Mouse (Mus musculus): Measurements from ENCODE around the gene Rnf220. TPM values are rescaled to one million over a fixed set of nuclear protein-coding genes. Genes with fewer than 3 reads are reported as not detected.

Rnf220 gene
- polyA plus RNA-seq, 1 experiment from 2014 or later: 98.2 TPM

- H3K27me3 ChIP-seq (ENCODE audit: poor library complexity, severe bottlenecking): no peaks in the 10 kb centered on the region
- no peak for DNase-seq (ENCODE audit: extremely low spot score, low spot score)
- H3K4me1 ChIP-seq: 0 out of 2 replicates have a peak, but pooled peaks cover 7% of the 10 kb centered on the region
- H3K27ac ChIP-seq: no peak overlapping the region
- H3K36me3 ChIP-seq (replicated peaks): no peaks in the 10 kb centered on the region
- WGBS: 63% methylated on average over 5 of the region's 5 CpGs
- no peak overlapping the region for H3K4me3 ChIP-seq
- H3K9me3 ChIP-seq: no peaks in the 10 kb centered on the region
Observed at GRCm38 (mm10) chr4:117223001-117223400, 273.9 kb downstream of the Rnf220 start.

- WGBS: 83% methylated on average over 9 of the region's 9 CpGs
- H3K36me3 ChIP-seq (replicated peaks): no peaks in the 10 kb centered on the region
- H3K4me3 ChIP-seq: no peak overlapping the region
- no peak overlapping the region for H3K27ac ChIP-seq
- no peak for DNase-seq (ENCODE audit: extremely low spot score, low spot score)
- H3K27me3 ChIP-seq (ENCODE audit: poor library complexity, severe bottlenecking): no peaks in the 10 kb centered on the region
- 0 out of 2 replicates have a peak, but pooled peaks cover 7% of the 10 kb centered on the region for H3K4me1 ChIP-seq
- no peaks in the 10 kb centered on the region for H3K9me3 ChIP-seq
Observed at GRCm38 (mm10) chr4:117221836-117222235, 275.0 kb downstream of the Rnf220 start.

Other genes starting within 250 kb of the Rnf220 start
- gene Tmem53, start 245.1 kb downstream of the Rnf220 start, polyA plus RNA-seq (2016; fragmentation: Nextera tagmentation; extraction: Ambion mirVana): 7.3 and 7.8 TPM in 2 replicates
- 0.15 and 0.53 TPM in 2 replicates for gene Armh1, start 244.9 kb downstream of the Rnf220 start, polyA plus RNA-seq (2016; fragmentation: Nextera tagmentation; extraction: Ambion mirVana)
- 116 and 120 TPM in 2 replicates for gene Eri3, start 53.3 kb upstream of the Rnf220 start, polyA plus RNA-seq (2016; fragmentation: Nextera tagmentation; extraction: Ambion mirVana)
- gene Dmap1, start 185.2 kb upstream of the Rnf220 start, polyA plus RNA-seq (2016; fragmentation: Nextera tagmentation; extraction: Ambion mirVana): 72.3 and 76.1 TPM in 2 replicates
- not detected in 2 replicates for gene Gm12845, start 227.4 kb upstream of the Rnf220 start, polyA plus RNA-seq (2016; fragmentation: Nextera tagmentation; extraction: Ambion mirVana)

All from forebrain, embryonic 10.5 days (tissue).